Mouse (Mus musculus) hindlimb bud, embryonic 11.5 days (tissue): ENCODE data around the gene Vmn2r27.
A peak's percentile ranks its signal among the peaks of the same experiment; 100 is the strongest.

ENCODE experiments used
- DNase-seq: peaks from one replicate; pipeline ENCODE4 v3.0.0-alpha.2; 2012; ENCODE audit warnings: low read depth, low spot score; ENCODE audit errors: extremely low spot score

Vmn2r27 gene

GRCm38 (mm10) chr6:124231756-124232155, at the start of gene Vmn2r27:
Vmn2r27 (minus strand) TSS chr6:124231856.
- DNase-seq, result no peak

GRCm38 (mm10) chr6:124278291-124278690, 46.6 kb upstream of the Vmn2r27 start:
- DNase-seq, result no peak

GRCm38 (mm10) chr6:124277641-124278040, 46.0 kb upstream of the Vmn2r27 start:
- DNase-seq, result no peak

GRCm38 (mm10) chr6:124273231-124273880, 41.7 kb upstream of the Vmn2r27 start:
- DNase-seq, result no peak

GRCm38 (mm10) chr6:124262696-124263095, 31.0 kb upstream of the Vmn2r27 start:
- peak; percentile 35 for DNase-seq

GRCm38 (mm10) chr6:124260198-124260931, 28.7 kb upstream of the Vmn2r27 start:
- peak; percentile 28 for DNase-seq

- no peak for DNase-seq
Observed at GRCm38 (mm10) chr6:124255721-124256470, 24.2 kb upstream of the Vmn2r27 start.

- DNase-seq, result no peak
Observed at GRCm38 (mm10) chr6:124202116-124202515, 29.5 kb downstream of the Vmn2r27 start.

GRCm38 (mm10) chr6:124168499-124169257, 63.0 kb downstream of the Vmn2r27 start:
- DNase-seq, result no peak

- no peak for DNase-seq
Observed at GRCm38 (mm10) chr6:124166596-124166995, 65.1 kb downstream of the Vmn2r27 start.

GRCm38 (mm10) chr6:124149808-124150207, 81.8 kb downstream of the Vmn2r27 start:
- no peak for DNase-seq
